7 mouse cellular contexts compared by ENCODE assay signal in the genomic region with DNA sequence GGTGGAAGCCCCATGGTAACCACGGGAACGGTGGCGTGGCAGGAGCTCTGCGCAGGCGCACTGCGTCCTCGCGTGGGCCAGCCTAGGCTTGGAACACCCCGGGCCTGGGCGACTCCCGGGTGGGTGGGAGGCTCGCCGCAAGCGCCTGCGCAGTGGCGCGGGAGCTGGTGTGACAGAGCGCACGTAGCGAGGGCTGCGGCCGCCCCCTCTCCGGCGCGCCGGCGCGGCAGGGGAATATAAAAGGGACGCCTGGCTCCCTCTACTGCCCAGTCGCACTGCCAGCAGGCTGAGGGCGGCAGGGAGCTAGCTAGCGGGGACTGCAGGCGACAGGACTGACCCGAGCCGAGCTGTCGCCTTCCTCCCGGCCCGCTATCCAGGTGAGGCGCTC. TPM values are rescaled to one million over a fixed set of nuclear protein-coding genes. Genes with fewer than 3 reads are reported as not detected.
A peak's percentile ranks its signal among the peaks of the same experiment; 100 is the strongest.
DNase-seq lines count a peak whose midpoint lies in the region; ATAC-seq lines count a peak whose summit lies in the region.

Gene P4ha1, plus strand, starts transcription at position 197 of the 388 bp plus-strand sequence.

- H3K9ac ChIP-seq in midbrain, embryonic 13.5 days (replicated peaks), result peak within 1 kb of the TSS; percentile 91

- peak within 1 kb of the TSS; percentile 98 for H3K27ac ChIP-seq in embryonic facial prominence, embryonic 10.5 days (replicated peaks)
- peak within 1 kb of the TSS; percentile 97 for H3K27ac ChIP-seq in limb, embryonic 10.5 days
- peak within 1 kb of the TSS; percentile 95 for H3K27ac ChIP-seq in midbrain, embryonic 13.5 days

- 0% methylated on average over 39 of the region's 39 CpGs for WGBS in embryonic facial prominence, embryonic 10.5 days
- WGBS in limb, embryonic 10.5 days, result under 1% methylated on average over 39 of the region's 39 CpGs
- WGBS in midbrain, embryonic 13.5 days, result under 1% methylated on average over 39 of the region's 39 CpGs

- peak; percentile 100 for DNase-seq in adrenal gland, postnatal 10 days
- peak; percentile 100 for DNase-seq in embryonic facial prominence, embryonic 10.5 days (ENCODE audit: low spot score)
- DNase-seq in kidney, adult 11 months, result peak; percentile 99
- DNase-seq in limb, embryonic 10.5 days (ENCODE audit: low spot score), result peak; percentile 99
- peak; percentile 86 for DNase-seq in spleen, adult 12 weeks (ENCODE audit: low spot score)

- peak; percentile 90 for ATAC-seq in granulocyte monocyte progenitor cell, adult 5-6 weeks (replicated peaks; ENCODE audit: poor library complexity, severe bottlenecking)
- ATAC-seq in midbrain, embryonic 13.5 days, result peak; percentile 98

- H3K27me3 ChIP-seq in embryonic facial prominence, embryonic 10.5 days (replicated peaks; ENCODE audit: low read depth, poor library complexity, severe bottlenecking), result no peaks in the 10 kb centered on the region
- H3K27me3 ChIP-seq in limb, embryonic 10.5 days (ENCODE audit: low read depth, poor library complexity, severe bottlenecking), result no peaks in the 10 kb centered on the region
- no peaks in the 10 kb centered on the region for H3K27me3 ChIP-seq in midbrain, embryonic 13.5 days

- peak within 1 kb of the TSS; percentile 93 for H3K4me3 ChIP-seq in embryonic facial prominence, embryonic 10.5 days
- peak within 1 kb of the TSS; percentile 77 for H3K4me3 ChIP-seq in limb, embryonic 10.5 days
- H3K4me3 ChIP-seq in midbrain, embryonic 13.5 days (replicated peaks), result peak within 1 kb of the TSS; percentile 82

- peak within 1 kb of the TSS; percentile 73 for H3K4me2 ChIP-seq in midbrain, embryonic 13.5 days (replicated peaks)

- no peaks in the 10 kb centered on the region for H3K9me3 ChIP-seq in embryonic facial prominence, embryonic 10.5 days
- H3K9me3 ChIP-seq in limb, embryonic 10.5 days (replicated peaks), result no peaks in the 10 kb centered on the region
- no peaks in the 10 kb centered on the region for H3K9me3 ChIP-seq in midbrain, embryonic 13.5 days

- peaks cover 39% of the 10 kb centered on the region for H3K4me1 ChIP-seq in embryonic facial prominence, embryonic 10.5 days
- H3K4me1 ChIP-seq in limb, embryonic 10.5 days, result peaks cover 42% of the 10 kb centered on the region
- H3K4me1 ChIP-seq in midbrain, embryonic 13.5 days (replicated peaks), result peaks cover 25% of the 10 kb centered on the region

- peaks cover 4% of the 10 kb centered on the region for H3K36me3 ChIP-seq in embryonic facial prominence, embryonic 10.5 days (replicated peaks)
- H3K36me3 ChIP-seq in limb, embryonic 10.5 days, result peaks cover 5% of the 10 kb centered on the region
- no peaks in the 10 kb centered on the region for H3K36me3 ChIP-seq in midbrain, embryonic 13.5 days

RNA-seq across cellular contexts. Expression of gene P4ha1, which starts in this region (rescaled TPM):
- 10 to 100 TPM; 22.1 to 25.3 TPM for total RNA-seq in adrenal gland, postnatal 10 days (2021)
- 49.3 and 55.7 TPM in 2 replicates for polyA plus RNA-seq in embryonic facial prominence, embryonic 10.5 days (2016; fragmentation: Nextera tagmentation; extraction: Ambion mirVana)
- 18.4 and 23.4 TPM in 2 replicates for total RNA-seq in granulocyte monocyte progenitor cell, adult 5-6 weeks (2014; fragmentation: Nextera tagmentation)
- total RNA-seq in granulocyte monocyte progenitor cell, adult 5-6 weeks (2017), result 40.1 and 46.9 TPM in 2 replicates
- 53.3 and 53.6 TPM in 2 replicates for polyA plus RNA-seq in limb, embryonic 10.5 days (2016; fragmentation: Nextera tagmentation; extraction: Ambion mirVana)
- 23.1 and 27.4 TPM in 2 replicates for polyA plus RNA-seq in midbrain, embryonic 13.5 days (2015; fragmentation: Nextera tagmentation; extraction: Ambion mirVana)

Comparison
In these comparisons a context has a peak if more than half of its experiments do, and no peak if none do; other contexts are left out.
1. Peak in every context shown above with its lines: DNase-seq, ATAC-seq, H3K4me3 ChIP-seq and H3K27ac ChIP-seq.